Mouse (Mus musculus) hindbrain, embryonic 16.5 days (tissue): ENCODE measurements around the gene Abtb2. TPM values are rescaled to one million over a fixed set of nuclear protein-coding genes. Genes with fewer than 3 reads are reported as not detected.

Source experiments
- ATAC-seq: fragments of 200-750 bp; cut with Nextera tagmentation; 2 replicates; pipeline ENCODE4 v1.8.0; 2017; ENCODE audit warnings: moderate TSS enrichment, moderate library complexity
- H3K27ac ChIP-seq: fragments of 300-500 bp; sonication (generic); 2 replicates; pipeline ENCODE4 v1.5.1; 2014; ENCODE audit warnings: low read depth, mild to moderate bottlenecking, control low read depth, low read length, moderate library complexity
- H3K27me3 ChIP-seq: fragments of 300-500 bp; sonication (generic); replicated peaks from 2 replicates; pipeline ENCODE4 v1.6.1; 2014; ENCODE audit warnings: low read length; ENCODE audit not compliant: control insufficient read depth, insufficient read depth
- H3K36me3 ChIP-seq: fragments of 300-500 bp; sonication (generic); 2 replicates; pipeline ENCODE4 v1.6.1; 2014; ENCODE audit warnings: mild to moderate bottlenecking, low read length, moderate library complexity, mixed read lengths; ENCODE audit not compliant: control insufficient read depth, insufficient read depth
- H3K4me1 ChIP-seq: fragments of 300-500 bp; sonication (generic); 2 replicates; pipeline ENCODE4 v1.6.1; 2014; ENCODE audit warnings: low read depth, low read length; ENCODE audit not compliant: control insufficient read depth, insufficient read depth
- H3K4me2 ChIP-seq: fragments of 300-500 bp; sonication (generic); 2 replicates; pipeline ENCODE4 v1.6.1; 2014; ENCODE audit warnings: mild to moderate bottlenecking, low read length, control low read depth, moderate library complexity
- H3K4me3 ChIP-seq: fragments of 300-500 bp; sonication (generic); 2 replicates; pipeline ENCODE4 v1.5.1; 2014; ENCODE audit warnings: mild to moderate bottlenecking, low read length, control low read depth, moderate library complexity
- H3K9ac ChIP-seq: fragments of 300-500 bp; sonication (generic); 2 replicates; pipeline ENCODE4 v1.6.1; 2014; ENCODE audit warnings: low read depth, mild to moderate bottlenecking, control low read depth, low read length, moderate library complexity
- H3K9me3 ChIP-seq: fragments of 300-500 bp; sonication (generic); 2 replicates; pipeline ENCODE4 v1.6.1; 2014; ENCODE audit warnings: mild to moderate bottlenecking, low read length, moderate library complexity; ENCODE audit not compliant: control insufficient read depth
- WGBS: fragments of 180-500 bp; shearing (Covaris S2); extraction: QIAGEN DNeasy Blood & Tissue Kit; methylation state at CpG from one replicate; pipeline ENCODE4 v1.1.7; 2014; 5-methylcytosine and 5-hydroxymethylcytosine counted together
- polyA plus RNA-seq: library from polyadenylated mRNA; unstranded; fragments of >200 nt; fragmentation: Nextera tagmentation; extraction: Ambion mirVana; gene quantifications from 2 replicates; pipeline ENCODE4 v1.2.1, GENCODE M21; 2015

Gene Abtb2
- polyA plus RNA-seq, 1 experiment from 2014 or later: 10.0 TPM

- no peaks in the 10 kb centered on the region for H3K9me3 ChIP-seq
- H3K27ac ChIP-seq: peak overlapping the region; percentile 69
- no peak overlapping the region for H3K4me3 ChIP-seq
- H3K4me2 ChIP-seq: no peak overlapping the region
- H3K9ac ChIP-seq: no peak overlapping the region
- H3K4me1 ChIP-seq: peaks cover 18% of the 10 kb centered on the region
- H3K36me3 ChIP-seq: no peaks in the 10 kb centered on the region
- WGBS: 76% methylated on average over 3 of the region's 3 CpGs
- H3K27me3 ChIP-seq: no peaks in the 10 kb centered on the region
- ATAC-seq: peak; percentile 60; the same call in 1 of the 2 replicates
These were observed 26.4 kb downstream of the Abtb2 start for GRCm38 (mm10) chr2:103592591-103592929.

DNA sequence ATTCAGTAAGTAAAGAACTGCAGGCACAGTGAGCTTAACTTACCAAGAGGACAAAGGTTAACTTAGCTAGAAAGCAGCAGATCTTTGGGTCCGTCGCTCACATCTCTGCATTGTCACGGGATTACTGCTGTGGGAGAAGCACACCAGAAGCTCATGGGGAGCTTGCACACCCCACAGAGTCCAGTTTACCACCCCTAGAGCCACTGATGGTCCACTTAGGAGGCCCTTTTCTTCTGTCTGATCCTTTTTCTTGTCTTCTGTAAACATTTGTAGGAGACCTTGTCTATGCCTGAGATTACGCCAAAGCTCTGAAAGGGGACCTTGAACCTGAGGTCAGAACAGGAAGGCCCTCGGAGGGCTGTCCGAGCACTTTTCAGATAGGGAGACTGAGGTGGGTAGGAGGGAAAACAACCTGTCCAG, 28.5 kb downstream of the Abtb2 start:
- Histone ChIP-seq H3K4me3 (no peak overlapping the region), H3K36me3 (no peaks in the 10 kb centered on the region), H3K27me3 (no peaks in the 10 kb centered on the region), H3K9ac (no peak overlapping the region), H3K27ac (no peak overlapping the region), H3K4me1 (peaks cover 12% of the 10 kb centered on the region), H3K4me2 (no peak overlapping the region), H3K9me3 (no peaks in the 10 kb centered on the region)
- 73% methylated on average over 6 of the region's 6 CpGs for WGBS
- ATAC-seq: no peak

DNA sequence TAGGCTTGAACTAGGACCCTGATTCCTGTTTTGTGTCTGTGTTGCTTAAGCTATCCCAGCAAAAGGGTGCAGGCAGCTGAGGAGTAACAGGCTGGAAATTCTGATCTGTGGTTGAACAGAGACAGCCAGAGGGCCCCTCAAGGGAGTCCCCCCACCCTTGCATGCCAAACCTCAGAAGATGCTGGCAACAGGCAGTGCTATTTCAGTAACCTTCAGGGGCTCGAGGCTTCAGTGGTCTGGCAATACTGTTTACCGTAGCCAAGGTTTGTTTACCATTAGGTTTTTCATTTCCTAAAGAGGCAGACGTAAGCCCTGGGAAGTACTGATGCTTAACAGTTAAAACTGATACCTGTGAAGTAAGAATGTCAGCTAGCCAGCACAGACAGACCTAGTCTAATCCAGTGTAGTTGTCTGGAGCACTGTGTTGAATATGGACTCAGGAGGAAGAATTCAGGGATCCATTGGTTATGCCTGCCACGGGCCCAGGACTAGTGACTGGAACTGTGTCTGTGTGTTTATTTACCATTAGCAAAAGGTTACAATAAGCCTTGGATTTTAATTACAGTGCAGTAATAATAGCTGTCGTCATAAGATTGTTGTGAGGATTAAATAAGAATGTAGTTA, 29.0 kb downstream of the Abtb2 start:
- H3K4me2 ChIP-seq: no peak overlapping the region
- 66% methylated on average over 5 of the region's 5 CpGs for WGBS
- no peak; the same call in 1 of the 2 replicates for ATAC-seq

DNA sequence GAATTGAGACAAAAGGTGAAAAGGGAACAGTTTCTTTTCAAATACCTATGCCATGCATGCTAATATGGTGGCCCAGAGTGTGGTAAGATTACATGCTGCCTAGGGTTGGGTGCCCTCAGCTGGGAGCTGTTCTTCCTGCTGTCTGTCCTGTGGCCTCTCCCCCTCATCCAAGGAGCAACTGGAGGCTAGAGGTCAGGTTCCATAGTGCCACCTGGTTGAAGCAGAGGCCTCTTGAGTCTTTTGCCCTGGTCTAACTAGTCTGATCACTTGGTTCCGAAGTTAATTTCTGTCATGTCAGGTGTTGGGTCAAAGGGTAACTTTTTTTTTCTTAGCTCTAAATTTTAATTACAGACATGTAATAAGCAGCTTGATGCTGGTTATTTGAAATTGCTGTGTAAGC, 33.2 kb downstream of the Abtb2 start:
- no peaks in the 10 kb centered on the region for H3K36me3 ChIP-seq
- no peaks in the 10 kb centered on the region for H3K27me3 ChIP-seq
- no peak overlapping the region for H3K27ac ChIP-seq
- ATAC-seq: no peak
- no peak overlapping the region for H3K4me2 ChIP-seq
- peaks cover 11% of the 10 kb centered on the region for H3K4me1 ChIP-seq
- H3K9ac ChIP-seq: no peak overlapping the region
- WGBS: 85% methylated on average over 1 of the region's 1 CpGs
- H3K9me3 ChIP-seq: no peaks in the 10 kb centered on the region
- no peak overlapping the region for H3K4me3 ChIP-seq

More for the DNA sequence above, 29.0 kb downstream of the Abtb2 start:
- Histone ChIP-seq H3K27me3 (no peaks in the 10 kb centered on the region), H3K4me1 (peaks cover 17% of the 10 kb centered on the region), H3K4me3 (no peak overlapping the region), H3K9ac (no peak overlapping the region), H3K36me3 (no peaks in the 10 kb centered on the region), H3K9me3 (no peaks in the 10 kb centered on the region), H3K27ac (no peak overlapping the region)

DNA sequence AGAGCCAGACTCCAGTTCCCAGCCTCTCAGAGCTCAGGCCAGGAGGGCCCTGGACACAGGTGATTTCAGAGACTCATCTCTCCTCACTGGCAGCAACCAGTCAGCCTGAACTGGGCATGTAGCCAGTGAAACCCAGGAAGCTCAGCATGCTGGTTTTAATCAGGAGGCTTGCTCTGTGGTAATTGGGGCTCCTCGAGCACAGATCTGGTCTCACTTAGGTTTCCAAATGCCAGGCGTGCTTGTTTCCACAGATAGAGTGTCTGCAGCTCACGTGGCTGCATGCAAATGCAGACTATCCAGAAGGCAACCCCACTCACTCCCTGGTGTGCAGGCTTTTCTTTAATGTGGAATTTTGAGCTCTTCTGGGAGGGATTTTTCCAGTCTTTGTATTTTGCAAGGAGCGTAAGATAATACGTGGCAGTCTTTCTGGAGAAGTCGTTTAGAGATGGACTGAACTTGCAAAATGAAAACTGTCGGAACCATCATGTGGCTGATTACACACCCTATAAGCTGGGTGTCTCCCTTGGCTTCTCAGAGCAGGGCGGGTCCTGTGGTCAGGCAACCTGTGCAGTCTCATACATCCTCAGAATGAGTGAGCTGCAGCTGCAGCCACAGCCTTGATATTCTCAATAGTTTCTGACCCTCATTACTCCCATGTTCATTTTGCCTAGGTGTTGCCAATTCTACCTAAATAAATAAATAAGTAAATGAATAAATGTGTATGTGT, 34.2 kb downstream of the Abtb2 start:
- 36% methylated on average over 8 of the region's 8 CpGs for WGBS

GRCm38 (mm10) chr2:103601126-103601525, 35.0 kb downstream of the Abtb2 start:
- no peak for ATAC-seq
- Histone ChIP-seq H3K4me1 (peaks cover 11% of the 10 kb centered on the region), H3K27me3 (no peaks in the 10 kb centered on the region), H3K4me3 (no peak overlapping the region), H3K4me2 (no peak overlapping the region), H3K9me3 (no peaks in the 10 kb centered on the region), H3K36me3 (no peaks in the 10 kb centered on the region), H3K27ac (no peak overlapping the region), H3K9ac (no peak overlapping the region)
- WGBS: 60% methylated on average over 1 of the region's 1 CpGs

More for the DNA sequence above, 34.2 kb downstream of the Abtb2 start:
- Histone ChIP-seq H3K27me3 (no peaks in the 10 kb centered on the region), H3K27ac (peak overlapping the region; percentile 56; the same call in 1 of the 2 replicates), H3K4me1 (peaks cover 11% of the 10 kb centered on the region), H3K9ac (no peak overlapping the region), H3K9me3 (no peaks in the 10 kb centered on the region), H3K4me3 (no peak overlapping the region), H3K36me3 (no peaks in the 10 kb centered on the region), H3K4me2 (no peak overlapping the region)
- ATAC-seq: peak; percentile 68

GRCm38 (mm10) chr2:103601531-103601930, 35.4 kb downstream of the Abtb2 start:
- no peak overlapping the region for H3K27ac ChIP-seq
- no peak for ATAC-seq
- H3K9me3 ChIP-seq: no peaks in the 10 kb centered on the region
- no peak overlapping the region for H3K9ac ChIP-seq
- H3K4me1 ChIP-seq: peaks cover 11% of the 10 kb centered on the region
- 95% methylated on average over 1 of the region's 1 CpGs for WGBS
- no peak overlapping the region for H3K4me2 ChIP-seq
- no peaks in the 10 kb centered on the region for H3K36me3 ChIP-seq
- H3K4me3 ChIP-seq: no peak overlapping the region
- H3K27me3 ChIP-seq: no peaks in the 10 kb centered on the region

DNA sequence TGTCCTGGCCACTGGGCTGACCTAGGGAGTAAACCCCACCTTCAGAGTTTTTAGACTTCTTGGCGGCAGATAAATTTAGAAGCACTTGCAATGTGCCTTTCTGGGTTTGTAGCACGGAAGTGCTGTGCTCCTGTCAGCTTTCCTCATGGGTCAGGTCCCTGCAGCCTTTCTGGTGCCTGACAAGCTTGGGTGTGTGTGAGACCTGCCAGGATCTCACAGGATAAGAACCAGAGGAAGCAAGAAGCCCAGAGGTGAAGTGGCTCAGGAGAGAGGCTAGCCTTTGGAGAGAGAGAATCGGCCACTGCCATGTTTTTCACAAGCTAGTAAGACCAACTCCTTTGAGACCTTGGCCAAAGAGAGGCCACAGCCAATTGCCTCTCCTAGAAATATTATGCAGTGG, 37.1 kb downstream of the Abtb2 start:
- Histone ChIP-seq H3K4me3 (no peak overlapping the region), H3K27me3 (no peaks in the 10 kb centered on the region), H3K4me1 (peaks cover 11% of the 10 kb centered on the region), H3K4me2 (no peak overlapping the region), H3K9ac (no peak overlapping the region), H3K36me3 (no peaks in the 10 kb centered on the region), H3K27ac (no peak overlapping the region), H3K9me3 (no peaks in the 10 kb centered on the region)
- 90% methylated on average over 3 of the region's 3 CpGs for WGBS
- no peak for ATAC-seq

DNA sequence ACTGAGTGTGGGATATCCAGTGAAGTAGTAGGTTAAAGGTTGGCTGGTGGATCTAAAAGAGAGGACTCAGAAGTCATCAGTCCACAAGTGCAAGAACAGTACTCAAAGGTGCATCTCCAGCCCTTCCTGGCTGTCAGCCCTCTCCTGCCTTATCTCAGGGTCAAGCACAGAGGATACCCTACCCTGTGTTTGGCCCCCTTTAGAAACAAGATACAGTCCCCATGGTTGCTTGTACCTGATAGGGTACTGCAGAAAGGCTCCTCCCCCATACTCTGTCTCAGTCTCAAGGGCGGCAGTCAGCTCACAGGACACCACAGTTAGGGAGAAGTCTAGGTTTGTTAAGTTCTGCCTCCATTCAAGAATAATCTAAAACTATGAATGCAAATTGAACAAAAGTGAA, 37.8 kb downstream of the Abtb2 start:
- no peak overlapping the region for H3K4me2 ChIP-seq
- WGBS: 54% methylated on average over 1 of the region's 1 CpGs
- no peaks in the 10 kb centered on the region for H3K9me3 ChIP-seq
- no peak overlapping the region for H3K9ac ChIP-seq
- H3K4me3 ChIP-seq: no peak overlapping the region
- no peaks in the 10 kb centered on the region for H3K36me3 ChIP-seq
- H3K4me1 ChIP-seq: peaks cover 11% of the 10 kb centered on the region
- no peak for ATAC-seq
- H3K27ac ChIP-seq: no peak overlapping the region
- no peaks in the 10 kb centered on the region for H3K27me3 ChIP-seq
